Mouse (Mus musculus) T-helper 17 cell (primary cell): ENCODE data around the gene Lpo.

Source experiments
- in situ Hi-C, 2 experiments: fragments of 300-600 bp; cut with MboI, MseI; formaldehyde crosslinking; loops; 1 replicate in 1 of 2; 2 replicates in 1 of 2; pipeline ENCODE4 v1.15.1; 2025; ENCODE audit warnings: high pct_unique_total_duplicates in 2 of 2

The Lpo gene

GRCm38 (mm10) chr11:87758957-87759608, 69.0 kb downstream of the Lpo start:
- in situ Hi-C loops = loop anchor here in 1 of 2 experiments (10.0 kb wide), 1 partner anchor 1174 kb away; no protein-coding TSS in a partner anchor

- in situ Hi-C loops = loop anchor here in 1 of 2 experiments (10.0 kb wide), 1 partner anchor 1174 kb away; no protein-coding TSS in a partner anchor
Measured at GRCm38 (mm10) chr11:87758161-87758911, 69.8 kb downstream of the Lpo start.

- in situ Hi-C loops = loop anchor here in 1 of 2 experiments (10.0 kb wide), 1 partner anchor 1172 kb away; no protein-coding TSS in a partner anchor
Measured at GRCm38 (mm10) chr11:87757001-87757954, 70.8 kb downstream of the Lpo start.
